Mouse (Mus musculus): ENCODE results near the gene Garem2.

Gene Garem2

GRCm38 (mm10) chr5:30111771-30112170 is 6.8 kb downstream of the Garem2 start:
- no peak for DNase-seq (ENCODE audit: extremely low spot score, low spot score)

GRCm38 (mm10) chr5:30112533-30113068 is 7.6 kb downstream of the Garem2 start:
- DNase-seq (ENCODE audit: extremely low spot score, low spot score), result no peak

GRCm38 (mm10) chr5:30113881-30114760 is 9.2 kb downstream of the Garem2 start:
- DNase-seq (ENCODE audit: extremely low spot score, low spot score), result peak; percentile 80

- DNase-seq (ENCODE audit: extremely low spot score, low spot score), result no peak
Measured at GRCm38 (mm10) chr5:30114761-30115140, 9.8 kb downstream of the Garem2 start.

- DNase-seq (ENCODE audit: extremely low spot score, low spot score), result no peak
Measured at GRCm38 (mm10) chr5:30115718-30116117, 10.8 kb downstream of the Garem2 start.

- DNase-seq (ENCODE audit: extremely low spot score, low spot score), result no peak
Measured at GRCm38 (mm10) chr5:30118018-30118417, 13.1 kb downstream of the Garem2 start.

- no peak for DNase-seq (ENCODE audit: extremely low spot score, low spot score)
Measured at GRCm38 (mm10) chr5:30119163-30119562, 14.2 kb downstream of the Garem2 start.

GRCm38 (mm10) chr5:30120106-30120505 is 15.1 kb downstream of the Garem2 start:
- DNase-seq (ENCODE audit: extremely low spot score, low spot score), result no peak

GRCm38 (mm10) chr5:30122481-30122880 is 17.5 kb downstream of the Garem2 start:
- no peak for DNase-seq (ENCODE audit: extremely low spot score, low spot score)

- DNase-seq (ENCODE audit: extremely low spot score, low spot score), result no peak
Measured at GRCm38 (mm10) chr5:30125587-30125986, 20.6 kb downstream of the Garem2 start.

GRCm38 (mm10) chr5:30126756-30127155 is 21.8 kb downstream of the Garem2 start:
- DNase-seq (ENCODE audit: extremely low spot score, low spot score), result no peak

GRCm38 (mm10) chr5:30127921-30128597 is 23.1 kb downstream of the Garem2 start:
- DNase-seq (ENCODE audit: extremely low spot score, low spot score), result no peak

GRCm38 (mm10) chr5:30128680-30129079 is 23.7 kb downstream of the Garem2 start:
- no peak for DNase-seq (ENCODE audit: extremely low spot score, low spot score)

- no peak for DNase-seq (ENCODE audit: extremely low spot score, low spot score)
Measured at GRCm38 (mm10) chr5:30131246-30131645, 26.3 kb downstream of the Garem2 start.

GRCm38 (mm10) chr5:30132173-30132572 is 27.2 kb downstream of the Garem2 start:
- DNase-seq (ENCODE audit: extremely low spot score, low spot score), result no peak

GRCm38 (mm10) chr5:30135711-30136231 is 30.8 kb downstream of the Garem2 start:
- DNase-seq (ENCODE audit: extremely low spot score, low spot score), result no peak

- no peak for DNase-seq (ENCODE audit: extremely low spot score, low spot score)
Measured at GRCm38 (mm10) chr5:30137271-30137670, 32.3 kb downstream of the Garem2 start.

GRCm38 (mm10) chr5:30138193-30138592 is 33.2 kb downstream of the Garem2 start:
- DNase-seq (ENCODE audit: extremely low spot score, low spot score), result no peak

- DNase-seq (ENCODE audit: extremely low spot score, low spot score), result no peak
Measured at GRCm38 (mm10) chr5:30146526-30146925, 41.6 kb downstream of the Garem2 start.

GRCm38 (mm10) chr5:30148133-30148920 is 43.4 kb downstream of the Garem2 start:
- no peak for DNase-seq (ENCODE audit: extremely low spot score, low spot score)

GRCm38 (mm10) chr5:30152007-30152406 is 47.0 kb downstream of the Garem2 start:
- no peak for DNase-seq (ENCODE audit: extremely low spot score, low spot score)

All from neural tube, embryonic 10.5 days (tissue).